Mouse (Mus musculus): Measurements from ENCODE around the gene Rgs10.
"Not testable (repeated sequence)": the region's sequence is repeated elsewhere in the genome, so short reads cannot be mapped to it uniquely, and the experiment has no call there.

Rgs10 gene

DNA sequence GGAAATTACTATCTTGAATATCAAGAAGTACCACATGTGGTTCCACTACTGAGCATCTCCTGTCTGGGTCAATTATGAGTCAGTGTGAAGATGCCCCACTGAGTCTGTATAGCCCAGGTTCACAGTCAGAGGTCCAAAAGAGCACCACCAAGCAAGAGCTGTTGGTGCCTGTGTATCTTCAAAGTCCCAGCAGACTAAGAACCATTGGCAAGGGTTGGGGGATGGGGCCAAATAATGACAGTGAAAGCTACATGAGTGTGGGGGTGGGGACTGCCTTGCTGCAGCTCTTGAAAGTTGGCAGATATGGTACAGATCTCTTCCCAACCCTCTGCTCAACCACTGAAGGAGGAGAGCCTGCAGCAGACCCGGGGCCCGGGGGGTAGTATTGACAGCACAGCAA lies 72.0 kb downstream of the Rgs10 start:
- in situ Hi-C loops (cut with MboI, MseI): loop anchor here (5.0 kb wide), 1 partner anchor 104 kb away; no protein-coding TSS in a partner anchor

DNA sequence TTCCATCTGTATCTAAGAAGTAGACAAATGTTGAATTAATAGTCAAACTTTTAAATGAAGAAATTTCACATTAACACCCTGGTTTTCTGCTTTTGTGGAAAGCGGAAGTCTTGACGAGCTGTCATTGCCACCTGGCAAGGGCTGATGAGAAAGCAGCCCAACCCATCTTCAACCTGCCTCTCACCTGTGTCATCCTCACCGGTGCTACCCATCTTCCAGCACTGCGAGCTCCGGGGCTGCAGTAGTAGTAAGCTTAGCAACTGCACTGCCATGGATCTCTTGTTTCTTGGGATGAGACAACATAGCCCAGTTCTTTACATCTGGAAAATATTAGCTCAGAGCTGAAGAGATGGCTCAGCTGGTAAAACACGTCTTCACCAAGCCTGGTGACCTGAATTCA lies 72.9 kb downstream of the Rgs10 start:
- in situ Hi-C loops (cut with MboI, MseI): loop anchor here (5.0 kb wide), 1 partner anchor 103 kb away; no protein-coding TSS in a partner anchor

- in situ Hi-C loops (cut with MboI, MseI): loop anchor here (5.0 kb wide), 1 partner anchor 103 kb away; no protein-coding TSS in a partner anchor
These were observed 73.5 kb downstream of the Rgs10 start for GRCm38 (mm10) chr7:128344928-128345653.

GRCm38 (mm10) chr7:128344488-128344887 lies 74.1 kb downstream of the Rgs10 start:
- in situ Hi-C loops (cut with MboI, MseI): no loop called here

GRCm38 (mm10) chr7:128342691-128343090 lies 75.9 kb downstream of the Rgs10 start:
- in situ Hi-C loops (cut with MboI, MseI): not testable (repeated sequence)

DNA sequence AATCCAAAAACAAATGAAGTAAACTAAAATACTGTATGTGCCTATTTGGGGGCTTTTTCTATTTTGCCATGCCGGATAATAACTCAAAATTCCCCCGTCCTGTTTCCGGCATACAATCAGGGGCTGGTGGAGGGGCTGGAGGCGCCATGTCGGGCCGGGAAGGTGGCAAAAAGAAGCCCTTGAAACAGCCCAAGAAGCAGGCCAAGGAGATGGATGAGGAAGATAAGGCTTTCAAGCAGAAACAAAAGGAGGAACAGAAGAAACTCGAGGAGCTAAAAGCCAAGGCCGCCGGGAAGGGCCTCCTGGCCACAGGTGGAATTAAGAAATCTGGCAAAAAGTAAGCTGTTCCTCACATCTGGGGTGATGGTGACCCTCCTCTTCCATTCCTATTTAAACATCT lies 78.2 kb downstream of the Rgs10 start:
- in situ Hi-C loops (cut with MboI, MseI): not testable (repeated sequence)

GRCm38 (mm10) chr7:128332896-128333295 lies 85.7 kb downstream of the Rgs10 start:
- in situ Hi-C loops (cut with MboI, MseI): no loop called here

DNA sequence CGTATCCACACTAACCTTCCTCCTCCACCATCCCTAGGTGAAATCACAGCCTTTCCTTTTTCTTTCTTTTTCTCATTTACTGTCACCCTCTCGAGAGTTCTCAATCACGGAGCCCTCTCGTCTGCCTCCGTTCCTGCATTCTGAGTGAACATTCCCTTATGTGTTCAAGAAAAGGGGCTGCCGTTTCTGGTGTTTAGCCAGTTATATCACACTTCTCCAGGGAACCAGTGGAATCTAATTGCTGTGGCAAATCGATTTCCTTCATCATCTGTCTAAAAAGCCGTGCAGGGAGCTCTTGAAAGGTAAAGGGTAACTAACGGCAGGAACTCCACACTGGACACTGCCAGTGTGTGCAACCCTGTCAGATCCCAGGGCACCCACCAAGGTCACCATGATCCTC lies 87.6 kb downstream of the Rgs10 start:
- in situ Hi-C loops (cut with MboI, MseI): no loop called here

DNA sequence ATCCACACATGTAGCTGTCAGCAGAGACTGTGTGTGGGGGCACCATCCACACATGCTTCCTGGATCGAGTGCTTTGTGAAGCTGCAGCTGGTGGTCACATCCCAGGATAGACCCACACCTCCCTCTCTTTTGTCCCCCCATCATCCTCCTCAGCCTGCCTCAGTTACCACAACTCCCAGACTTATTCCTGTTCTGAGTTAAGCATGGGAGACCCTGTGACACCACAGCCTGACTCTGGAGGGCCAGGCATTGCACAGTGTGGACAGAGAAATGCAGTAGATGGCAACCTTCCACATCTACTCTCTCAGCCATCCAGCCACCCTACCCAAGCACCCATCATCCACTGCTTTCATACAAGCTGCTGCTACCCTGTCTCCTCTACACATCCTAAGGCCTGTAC lies 93.6 kb downstream of the Rgs10 start:
- in situ Hi-C loops (cut with MboI, MseI): loop anchor here (5.0 kb wide), 1 partner anchor 53 kb away; no protein-coding TSS in a partner anchor
